Mouse (Mus musculus): ENCODE data around the gene Trhr2. TPM values are rescaled to one million over a fixed set of nuclear protein-coding genes. Genes with fewer than 3 reads are reported as not detected.

The Trhr2 gene
- total RNA-seq, 2 experiments from 2014 or later, result not detected

DNA sequence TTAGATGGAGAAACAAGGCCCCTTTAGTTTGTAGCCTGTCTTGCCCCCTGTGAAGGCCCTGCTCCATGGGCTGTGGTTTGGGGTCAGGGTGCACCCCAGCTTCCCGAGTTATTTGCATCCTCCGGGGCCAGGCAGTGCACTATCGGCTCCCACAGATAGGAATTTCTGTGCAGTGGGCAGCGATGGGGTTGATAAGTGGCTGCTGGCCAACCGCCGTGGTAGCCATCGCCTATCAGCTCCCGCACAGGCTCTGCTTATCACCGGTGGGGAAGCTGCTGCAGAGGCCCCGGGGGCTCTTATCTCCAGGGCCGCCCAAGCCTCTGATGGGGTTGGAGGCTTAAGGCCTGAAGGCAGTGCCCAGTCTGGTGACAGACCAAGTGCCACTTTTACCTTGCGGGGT lies 51.3 kb downstream of the Trhr2 start:
- no peak for DNase-seq (ENCODE audit: low spot score in 2 of 2)

DNA sequence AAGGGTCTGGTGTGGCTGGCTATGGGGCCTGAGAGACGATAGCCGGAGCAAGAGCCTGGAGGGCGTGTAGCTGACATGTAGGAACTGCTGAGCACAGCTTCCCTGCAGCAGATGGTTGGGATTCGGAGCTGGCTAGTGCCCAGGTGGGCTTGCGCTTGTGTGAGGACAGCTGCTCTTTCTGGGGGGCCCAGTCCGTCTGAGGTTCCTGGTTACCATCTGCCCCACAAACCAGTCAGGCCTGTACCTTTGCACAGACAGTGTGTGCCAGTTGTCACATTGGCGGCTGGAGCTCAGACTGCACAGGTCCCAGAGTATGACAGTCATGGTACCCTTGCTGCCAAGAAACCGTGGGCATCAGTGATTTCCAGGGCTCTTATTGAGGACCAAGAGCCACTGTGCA lies 52.7 kb downstream of the Trhr2 start:
- no peak for DNase-seq (ENCODE audit: low spot score in 2 of 2)

Other genes with a start within 250 kb of the Trhr2 start
- 10 to 100 TPM; 32.9 to 42.5 TPM for gene Zfpm1, start 78.6 kb downstream of the Trhr2 start, total RNA-seq (2021)
- gene Zc3h18, start 15.9 kb upstream of the Trhr2 start, total RNA-seq (2021), result 10 to 100 TPM; 48.9 to 52.0 TPM
- gene Il17c, start 61.3 kb upstream of the Trhr2 start, total RNA-seq (2021), result not detected
- 10 to 100 TPM; 49.9 to 76.7 TPM for gene Cyba, start 72.2 kb upstream of the Trhr2 start, total RNA-seq (2021)
- gene Mvd, start 82.7 kb upstream of the Trhr2 start, total RNA-seq (2021), result 10 to 100 TPM in 1 of 2 experiments, 1 to 10 TPM in 1; 9.1 to 11.5 TPM
- gene Snai3, start 100.0 kb upstream of the Trhr2 start, total RNA-seq (2021), result under 1 TPM; 0.42 to 0.56 TPM
- gene Rnf166, start 115.3 kb upstream of the Trhr2 start, total RNA-seq (2021), result 10 to 100 TPM; 47.5 to 53.7 TPM
- 10 to 100 TPM; 27.7 to 37.0 TPM for gene Ctu2, start 115.4 kb upstream of the Trhr2 start, total RNA-seq (2021)
- gene Piezo1, start 190.6 kb upstream of the Trhr2 start, total RNA-seq (2021), result 10 to 100 TPM; 49.0 to 52.1 TPM
- 10 to 100 TPM; 33.2 to 36.6 TPM for gene Cdt1, start 207.3 kb upstream of the Trhr2 start, total RNA-seq (2021)
- gene Aprt, start 216.2 kb upstream of the Trhr2 start, total RNA-seq (2021), result 10 to 100 TPM; 93.4 to 98.6 TPM